Mouse (Mus musculus) CD4-positive helper T cell, adult 2 months (primary cell): ENCODE measurements around the gene Sox11.

ENCODE experiments used
- DNase-seq: peaks from one replicate; pipeline ENCODE4 v3.0.0-alpha.2; 2012; ENCODE audit warnings: low read depth, missing footprints, low spot score

The Sox11 gene

DNA sequence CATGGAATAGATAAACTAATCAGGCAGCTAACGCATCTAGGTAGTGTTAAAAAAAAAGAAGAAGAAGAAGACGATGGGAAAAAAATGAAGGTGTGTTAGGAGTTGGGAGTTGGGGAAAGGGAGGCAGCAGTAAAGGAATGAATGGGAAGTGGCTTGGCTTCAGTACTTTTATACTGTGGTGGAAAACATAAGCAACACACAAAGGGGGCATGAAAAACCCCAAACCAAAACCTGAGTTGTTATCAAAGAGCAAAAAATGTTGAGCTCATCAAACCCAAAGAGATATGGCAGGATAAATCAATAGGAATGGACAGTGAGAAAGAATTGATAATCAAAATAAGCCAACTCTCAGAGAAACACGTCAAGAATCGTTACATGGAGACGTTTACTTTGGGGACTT is 5.6 kb downstream of the Sox11 start:
- DNase-seq, result no peak

- no peak for DNase-seq
Measured at GRCm38 (mm10) chr12:27336336-27336735, 6.0 kb downstream of the Sox11 start.

GRCm38 (mm10) chr12:27335356-27336055 is 6.9 kb downstream of the Sox11 start:
- DNase-seq, result no peak

DNA sequence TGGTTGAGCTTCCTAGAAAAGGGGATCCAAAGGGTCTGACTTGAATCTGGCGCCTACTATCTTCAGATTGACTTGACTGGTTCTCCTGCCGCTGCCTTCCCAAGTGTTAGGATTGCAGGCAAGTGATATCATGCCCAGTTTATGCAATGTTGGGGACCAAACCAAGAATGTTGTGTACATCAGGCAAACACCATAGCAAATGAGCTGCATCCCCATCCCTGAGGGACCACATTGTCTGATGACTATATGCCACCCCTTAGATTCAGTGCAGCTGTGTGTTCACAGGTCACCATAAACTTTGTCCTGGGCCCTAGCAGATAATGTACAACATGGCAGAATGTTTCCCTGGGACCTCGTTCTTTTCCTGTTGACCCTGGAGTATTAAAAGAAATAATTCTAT is 8.8 kb downstream of the Sox11 start:
- DNase-seq, result no peak

DNA sequence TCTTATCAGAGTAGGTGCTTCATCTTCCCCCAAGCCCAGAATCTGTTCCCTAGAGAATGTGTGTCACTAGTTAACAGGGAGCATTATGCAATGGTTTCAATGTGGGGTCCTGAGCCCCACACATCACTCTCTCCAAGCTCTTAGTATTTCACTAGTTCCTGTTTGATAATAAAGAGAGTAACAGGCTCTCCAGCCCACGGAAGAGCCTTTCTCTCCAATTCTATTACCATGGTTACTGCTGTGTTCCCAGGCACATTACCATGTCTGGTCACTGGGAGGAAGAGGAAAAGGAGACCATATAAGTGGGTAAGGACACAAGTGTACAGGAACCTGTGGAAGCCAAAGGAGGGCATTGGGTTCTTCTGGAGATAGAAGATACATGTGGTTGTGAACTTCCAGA is 19.0 kb downstream of the Sox11 start:
- no peak for DNase-seq

DNA sequence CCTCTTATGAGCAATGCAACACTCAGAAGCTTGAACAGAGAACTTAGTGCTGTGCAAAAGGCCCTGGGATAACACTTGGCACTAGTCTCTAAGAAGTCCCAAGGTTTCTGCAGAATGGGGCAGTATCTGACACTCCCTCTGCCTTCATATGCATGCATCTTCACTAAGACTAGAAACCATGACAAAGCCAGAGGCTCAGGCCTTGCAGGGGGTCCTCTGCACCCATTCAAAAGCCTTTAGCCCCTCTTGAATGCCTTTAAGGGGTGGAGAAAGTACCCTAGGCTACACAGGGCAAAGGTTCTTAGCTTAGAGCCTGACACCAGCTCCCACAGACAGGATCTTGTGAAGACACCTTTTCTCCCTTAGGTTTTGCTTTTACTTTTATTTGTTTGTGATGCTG is 21.7 kb downstream of the Sox11 start:
- DNase-seq, result no peak

- no peak for DNase-seq
Measured at GRCm38 (mm10) chr12:27312985-27313384, 29.4 kb downstream of the Sox11 start.

DNA sequence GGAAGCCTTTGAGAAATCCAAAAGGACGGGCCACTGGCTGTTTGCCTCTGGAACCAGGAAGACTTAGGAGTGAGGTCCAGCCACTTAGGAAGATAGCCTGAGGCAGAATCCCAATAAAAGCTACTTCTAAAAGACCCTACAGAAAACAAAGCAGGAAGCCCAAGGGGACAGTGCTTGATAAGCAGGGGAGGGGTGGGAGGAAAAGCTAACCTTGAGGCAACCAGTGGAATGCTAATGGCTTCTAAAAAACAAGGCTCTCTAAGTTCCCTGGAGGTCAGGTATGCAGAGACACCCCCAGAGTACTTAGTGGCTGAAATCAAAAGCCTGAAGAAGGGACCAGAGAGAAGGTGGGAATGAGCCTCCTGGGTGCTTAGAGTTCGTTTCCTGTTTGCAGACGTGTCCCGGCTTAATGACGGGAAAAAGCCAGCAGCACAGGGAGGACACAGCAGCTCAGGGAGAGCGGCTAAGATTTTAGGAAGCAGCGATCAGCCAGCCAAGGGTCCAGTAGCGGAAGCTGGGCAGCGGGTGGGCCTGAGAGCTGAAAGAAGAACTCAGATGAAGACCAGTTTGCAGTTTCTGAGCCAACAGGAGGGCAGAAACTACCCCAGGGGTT is 30.4 kb downstream of the Sox11 start:
- no peak for DNase-seq

DNA sequence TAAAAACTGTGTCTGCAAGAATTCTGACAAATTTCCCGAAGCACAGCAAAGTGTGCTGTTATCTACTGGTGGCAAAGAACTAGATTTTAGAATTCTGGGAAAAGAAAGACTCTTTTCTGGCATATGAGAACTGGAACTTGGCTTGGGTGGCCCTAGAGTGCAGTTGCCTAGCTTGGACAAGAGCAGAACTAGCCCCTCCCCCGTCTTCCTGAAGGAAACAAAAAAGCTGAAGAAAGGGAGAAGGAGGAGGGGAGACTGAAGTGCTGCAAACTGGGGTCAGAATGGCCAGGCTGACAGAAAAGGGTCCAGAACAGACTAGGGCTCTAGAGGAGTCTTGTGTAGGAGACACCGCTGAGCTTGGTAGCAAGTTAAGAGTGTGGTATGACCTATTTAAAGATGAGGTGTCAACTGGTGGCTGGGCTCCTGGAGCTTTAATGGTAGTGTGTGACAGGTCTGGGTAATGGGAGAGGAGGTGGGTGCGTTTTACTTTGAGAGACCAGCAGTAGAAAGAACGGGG is 31.0 kb downstream of the Sox11 start:
- DNase-seq, result no peak

DNA sequence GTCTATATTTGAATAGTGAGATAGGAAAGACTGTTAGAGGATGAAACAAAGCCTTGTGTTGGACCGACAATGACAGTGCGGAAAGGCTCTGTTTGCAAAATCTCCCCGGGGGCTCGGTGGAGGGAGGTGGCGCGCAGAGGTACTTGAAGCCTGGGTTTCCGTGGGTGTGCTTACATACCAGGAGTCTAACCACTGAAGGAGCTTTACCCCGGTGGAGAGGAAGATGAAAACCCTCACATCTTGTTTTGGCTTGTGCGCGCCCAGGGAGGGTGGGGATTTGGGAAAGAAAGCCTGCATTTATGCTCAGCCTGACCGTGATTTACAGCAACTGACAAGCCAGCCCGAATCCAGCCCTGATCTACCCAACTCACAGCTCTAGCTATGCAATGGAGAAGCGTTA is 31.7 kb downstream of the Sox11 start:
- no peak for DNase-seq

DNA sequence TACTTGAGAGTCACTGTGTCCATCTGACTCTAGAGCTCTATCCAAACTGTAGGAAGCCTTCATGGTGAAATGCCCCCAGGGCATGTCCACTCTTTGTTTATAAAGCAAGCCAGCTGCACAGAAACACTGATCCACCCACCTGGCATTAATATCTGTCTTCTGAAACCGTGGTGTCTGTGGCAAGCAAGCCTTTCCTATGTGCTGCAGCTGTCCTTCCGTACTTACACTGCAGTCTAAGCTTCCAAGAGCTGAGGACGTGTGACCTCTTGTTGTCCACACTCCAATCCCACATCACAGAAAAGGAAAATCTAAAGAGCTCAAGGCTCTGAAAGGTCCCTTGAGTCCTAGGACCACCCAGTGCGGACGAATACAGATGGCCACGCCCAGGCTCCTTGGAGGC is 32.4 kb downstream of the Sox11 start:
- no peak for DNase-seq

GRCm38 (mm10) chr12:27304713-27305437 is 37.5 kb downstream of the Sox11 start:
- DNase-seq, result no peak

- no peak for DNase-seq
Measured at GRCm38 (mm10) chr12:27303190-27303589, 39.2 kb downstream of the Sox11 start.

- no peak for DNase-seq
Measured at GRCm38 (mm10) chr12:27298721-27299120, 43.7 kb downstream of the Sox11 start.

- no peak for DNase-seq
Measured at GRCm38 (mm10) chr12:27294191-27294590, 48.2 kb downstream of the Sox11 start.

DNA sequence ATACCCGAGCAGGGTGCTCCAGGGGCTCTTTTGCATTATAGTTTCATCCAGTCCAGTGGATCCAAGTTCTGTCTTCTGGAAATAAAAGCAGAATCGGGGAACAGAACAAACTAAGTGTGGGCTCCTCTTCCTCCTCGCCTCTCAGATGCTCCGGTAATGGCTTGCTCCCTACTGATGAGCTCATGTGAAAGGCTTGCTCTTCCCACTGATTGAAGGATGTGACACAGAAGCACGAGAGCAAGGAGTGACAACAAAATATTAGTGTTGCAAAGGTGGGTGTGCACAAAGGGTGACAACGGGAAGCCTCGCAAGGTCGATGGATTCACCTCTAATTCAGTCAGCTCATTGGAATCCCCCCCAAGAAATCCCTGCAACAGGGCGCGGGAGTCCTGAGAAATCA is 48.6 kb downstream of the Sox11 start:
- no peak for DNase-seq

DNA sequence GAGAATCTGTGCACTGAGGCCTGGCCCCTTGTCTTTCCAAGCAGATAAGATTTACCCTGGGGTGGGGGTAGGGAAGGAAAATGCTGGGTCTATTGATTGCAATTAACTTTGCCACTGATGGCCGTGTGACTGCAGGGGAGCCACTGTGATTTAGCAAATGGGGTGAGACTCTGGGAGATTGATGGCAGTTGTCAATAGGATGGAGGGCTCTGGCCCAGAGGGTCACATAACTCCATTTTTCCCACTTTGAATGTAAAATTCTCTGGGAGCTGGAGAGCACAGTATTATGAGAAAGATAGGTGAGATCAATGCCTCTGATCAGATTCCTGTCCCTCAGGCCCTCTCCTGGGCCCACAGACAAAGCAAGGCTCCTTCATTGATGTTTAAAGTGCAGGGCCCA is 49.2 kb downstream of the Sox11 start:
- DNase-seq, result no peak
